Mouse (Mus musculus): ENCODE measurements around the gene Rpl34. TPM values are rescaled to one million over a fixed set of nuclear protein-coding genes. Genes with fewer than 3 reads are reported as not detected.

The Rpl34 gene
- 751 and 868 TPM in 2 replicates for polyA plus RNA-seq (2016; fragmentation: Nextera tagmentation; extraction: Ambion mirVana)

- Histone ChIP-seq H3K4me1 (peaks cover 24% of the 10 kb centered on the region), H3K36me3 (peaks cover 39% of the 10 kb centered on the region), H3K9me3 (replicated peaks) (no peaks in the 10 kb centered on the region), H3K4me3 (peak within 1 kb of the TSS; percentile 99), H3K27me3 (ENCODE audit: low read depth, poor library complexity, severe bottlenecking) (no peaks in the 10 kb centered on the region), H3K27ac (replicated peaks) (peak within 1 kb of the TSS; percentile 96)
- peak; percentile 96 for DNase-seq (ENCODE audit: low spot score)
- under 1% methylated on average over 45 of the region's 45 CpGs for WGBS
Measured at GRCm38 (mm10) chr3:130730189-130730653, at the start of gene Rpl34. Gene Rpl34 (minus strand): TSS chr3:130730398.

- no peak overlapping the region for H3K4me3 ChIP-seq
- WGBS, result 91% methylated on average over 3 of the region's 3 CpGs
- no peaks in the 10 kb centered on the region for H3K4me1 ChIP-seq
- H3K27ac ChIP-seq (replicated peaks), result no peak overlapping the region
- no peak for DNase-seq (ENCODE audit: low spot score)
- no peaks in the 10 kb centered on the region for H3K27me3 ChIP-seq (ENCODE audit: low read depth, poor library complexity, severe bottlenecking)
- H3K9me3 ChIP-seq (replicated peaks), result no peaks in the 10 kb centered on the region
- H3K36me3 ChIP-seq, result no peaks in the 10 kb centered on the region
Measured at GRCm38 (mm10) chr3:130768172-130768571, 38.0 kb upstream of the Rpl34 start.

GRCm38 (mm10) chr3:130764091-130764490, 33.9 kb upstream of the Rpl34 start:
- WGBS, result 83% methylated on average over 5 of the region's 5 CpGs
- Histone ChIP-seq H3K27me3 (ENCODE audit: low read depth, poor library complexity, severe bottlenecking) (no peaks in the 10 kb centered on the region), H3K36me3 (no peaks in the 10 kb centered on the region), H3K9me3 (replicated peaks) (no peaks in the 10 kb centered on the region), H3K4me3 (no peak overlapping the region), H3K27ac (replicated peaks) (no peak overlapping the region), H3K4me1 (peaks cover 7% of the 10 kb centered on the region)
- DNase-seq (ENCODE audit: low spot score), result no peak

DNA sequence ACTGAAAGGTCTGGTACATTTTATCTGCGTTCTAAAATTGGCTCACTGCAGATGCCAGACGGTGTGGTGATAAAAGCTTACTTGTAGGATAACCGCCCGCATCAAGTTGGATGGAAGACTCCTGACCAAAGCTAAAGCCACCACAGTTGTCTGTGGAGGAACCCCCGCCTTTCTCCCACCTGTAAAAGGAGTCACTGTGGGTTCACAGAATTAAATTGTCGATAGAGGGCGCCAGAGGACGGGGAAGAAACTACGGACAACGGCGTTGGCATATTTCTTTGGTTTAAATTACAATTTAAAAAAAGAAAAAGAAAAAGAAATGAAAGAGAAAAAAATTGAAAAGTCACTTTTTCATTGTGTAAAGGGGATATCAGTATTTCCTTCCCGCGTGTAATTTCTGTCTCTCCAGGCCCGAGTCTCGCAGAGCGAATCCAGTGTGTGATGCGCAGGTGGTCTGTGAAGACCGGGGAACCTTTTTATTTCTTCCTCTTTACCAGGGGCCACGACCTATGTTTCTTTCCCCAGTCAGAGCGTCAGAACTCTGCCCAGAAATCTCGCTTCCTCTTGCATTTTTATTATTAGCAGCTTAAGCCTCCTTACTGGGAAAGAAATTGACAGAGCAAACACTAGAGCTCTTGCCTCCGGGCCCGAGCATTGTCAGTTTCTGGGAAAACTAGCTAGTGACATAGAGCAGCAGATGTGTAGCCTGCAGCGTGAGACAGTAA, 30.7 kb upstream of the Rpl34 start:
- DNase-seq (ENCODE audit: low spot score), result peak; percentile 43
- 60% methylated on average over 24 of the region's 24 CpGs for WGBS
- Histone ChIP-seq H3K27me3 (ENCODE audit: low read depth, poor library complexity, severe bottlenecking) (no peaks in the 10 kb centered on the region), H3K36me3 (no peaks in the 10 kb centered on the region), H3K9me3 (replicated peaks) (no peaks in the 10 kb centered on the region), H3K4me3 (no peak overlapping the region), H3K4me1 (peaks cover 30% of the 10 kb centered on the region), H3K27ac (replicated peaks) (no peak overlapping the region; the same call in 1 of the 2 replicates)

- no peak for DNase-seq (ENCODE audit: low spot score)
- peak overlapping the region; percentile 69 for H3K27ac ChIP-seq (replicated peaks)
- H3K27me3 ChIP-seq (ENCODE audit: low read depth, poor library complexity, severe bottlenecking), result no peaks in the 10 kb centered on the region
- 74% methylated on average over 15 of the region's 15 CpGs for WGBS
- H3K9me3 ChIP-seq (replicated peaks), result no peaks in the 10 kb centered on the region
- H3K4me3 ChIP-seq, result no peak overlapping the region
- H3K4me1 ChIP-seq, result peaks cover 30% of the 10 kb centered on the region
- H3K36me3 ChIP-seq, result no peaks in the 10 kb centered on the region
Measured at GRCm38 (mm10) chr3:130758157-130758841, 28.1 kb upstream of the Rpl34 start.

GRCm38 (mm10) chr3:130757117-130757852, 27.1 kb upstream of the Rpl34 start:
- Histone ChIP-seq H3K4me3 (no peak overlapping the region), H3K27me3 (ENCODE audit: low read depth, poor library complexity, severe bottlenecking) (no peaks in the 10 kb centered on the region), H3K27ac (replicated peaks) (peak overlapping the region; percentile 78), H3K9me3 (replicated peaks) (no peaks in the 10 kb centered on the region), H3K36me3 (no peaks in the 10 kb centered on the region), H3K4me1 (peaks cover 30% of the 10 kb centered on the region)
- no peak for DNase-seq (ENCODE audit: low spot score)
- WGBS, result 89% methylated on average over 8 of the region's 8 CpGs

DNA sequence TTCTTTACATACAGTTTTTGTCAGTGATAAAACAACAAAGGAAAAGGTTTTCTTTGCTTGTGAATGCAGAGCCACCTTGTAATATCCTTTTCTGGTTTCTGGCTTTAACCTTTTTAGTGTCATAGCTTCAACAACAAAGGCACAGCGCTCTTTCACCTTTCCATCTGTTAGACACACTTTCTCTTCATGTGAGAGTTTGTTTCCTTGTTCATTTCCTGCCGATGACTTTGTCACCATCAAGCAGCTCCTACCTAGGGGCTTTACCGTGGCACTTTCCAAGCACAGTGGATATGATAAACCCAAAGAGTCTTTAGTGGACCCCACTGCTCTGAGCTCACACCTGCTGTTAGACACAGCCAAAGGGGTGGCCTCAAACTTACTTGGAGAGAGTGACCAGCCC, 19.0 kb upstream of the Rpl34 start:
- no peak overlapping the region for H3K27ac ChIP-seq (replicated peaks)
- WGBS, result 94% methylated on average over 3 of the region's 3 CpGs
- peaks cover 22% of the 10 kb centered on the region for H3K4me1 ChIP-seq
- H3K4me3 ChIP-seq, result no peak overlapping the region
- DNase-seq (ENCODE audit: low spot score), result no peak
- no peaks in the 10 kb centered on the region for H3K27me3 ChIP-seq (ENCODE audit: low read depth, poor library complexity, severe bottlenecking)
- H3K36me3 ChIP-seq, result no peaks in the 10 kb centered on the region
- H3K9me3 ChIP-seq (replicated peaks), result peaks cover 7% of the 10 kb centered on the region; the same call in 1 of the 2 replicates

- H3K4me1 ChIP-seq, result peaks cover 22% of the 10 kb centered on the region
- H3K4me3 ChIP-seq, result no peak overlapping the region
- H3K36me3 ChIP-seq, result no peaks in the 10 kb centered on the region
- no peak for DNase-seq (ENCODE audit: low spot score)
- 36% methylated on average over 10 of the region's 10 CpGs for WGBS
- H3K27ac ChIP-seq (replicated peaks), result peak overlapping the region; percentile 63
- peaks cover 7% of the 10 kb centered on the region; the same call in 1 of the 2 replicates for H3K9me3 ChIP-seq (replicated peaks)
- no peaks in the 10 kb centered on the region for H3K27me3 ChIP-seq (ENCODE audit: low read depth, poor library complexity, severe bottlenecking)
Measured at GRCm38 (mm10) chr3:130746673-130747619, 16.7 kb upstream of the Rpl34 start.

- H3K4me3 ChIP-seq, result no peak overlapping the region
- H3K36me3 ChIP-seq, result no peaks in the 10 kb centered on the region
- peaks cover 15% of the 10 kb centered on the region; the same call in 1 of the 2 replicates for H3K4me1 ChIP-seq
- H3K27me3 ChIP-seq (ENCODE audit: low read depth, poor library complexity, severe bottlenecking), result no peaks in the 10 kb centered on the region
- H3K27ac ChIP-seq (replicated peaks), result no peak overlapping the region
- WGBS, result 58% methylated on average over 21 of the region's 21 CpGs
- H3K9me3 ChIP-seq (replicated peaks), result no peaks in the 10 kb centered on the region
- DNase-seq (ENCODE audit: low spot score), result no peak
Measured at GRCm38 (mm10) chr3:130737652-130738361, 7.6 kb upstream of the Rpl34 start.

DNA sequence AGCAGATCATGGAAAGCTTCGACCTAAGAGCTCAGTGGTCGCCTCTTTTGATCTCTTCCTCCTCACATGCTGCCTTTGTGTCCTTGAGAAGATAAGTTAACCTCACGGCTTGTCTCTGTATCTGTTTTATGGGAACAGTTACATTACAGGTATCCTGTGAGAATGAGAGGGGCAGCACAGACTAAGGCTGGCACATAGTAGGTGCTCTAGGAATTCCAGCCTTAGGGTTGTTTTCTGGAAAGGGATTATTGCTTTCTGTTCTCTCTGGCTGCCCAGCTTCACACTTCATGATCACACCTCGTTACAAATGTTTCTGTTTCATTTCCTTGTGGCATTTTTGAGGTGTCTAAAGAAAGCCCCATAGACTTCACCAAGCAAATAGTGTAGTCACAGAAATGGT, 6.6 kb upstream of the Rpl34 start:
- whole genome bisulfite sequencing, result 68% methylated on average over 4 of the region's 4 CpGs
- no peak for DNase-seq (ENCODE audit: low spot score)
- H3K4me1 ChIP-seq, result peaks cover 15% of the 10 kb centered on the region; the same call in 1 of the 2 replicates
- H3K27me3 ChIP-seq (ENCODE audit: low read depth, poor library complexity, severe bottlenecking), result no peaks in the 10 kb centered on the region
- H3K36me3 ChIP-seq, result no peaks in the 10 kb centered on the region
- H3K27ac ChIP-seq (replicated peaks), result no peak overlapping the region
- H3K4me3 ChIP-seq, result no peak overlapping the region
- no peaks in the 10 kb centered on the region for H3K9me3 ChIP-seq (replicated peaks)

GRCm38 (mm10) chr3:130729472-130730188, 568 bp downstream of the Rpl34 start:
- Histone ChIP-seq H3K4me1 (peaks cover 24% of the 10 kb centered on the region), H3K9me3 (replicated peaks) (no peaks in the 10 kb centered on the region), H3K4me3 (peak overlapping the region; percentile 99), H3K27ac (replicated peaks) (peak overlapping the region; percentile 96), H3K36me3 (peaks cover 44% of the 10 kb centered on the region), H3K27me3 (ENCODE audit: low read depth, poor library complexity, severe bottlenecking) (no peaks in the 10 kb centered on the region)
- WGBS, result under 1% methylated on average over 58 of the region's 58 CpGs
- peak; percentile 51 for DNase-seq (ENCODE audit: low spot score)

Data from midbrain, embryonic 10.5 days (tissue).